Mouse (Mus musculus) neural tube, embryonic 14.5 days (tissue): ENCODE results near the gene Lingo3. TPM values are rescaled to one million over a fixed set of nuclear protein-coding genes. Genes with fewer than 3 reads are reported as not detected.

ENCODE experiments used
- ATAC-seq: fragments of 200-750 bp; cut with Nextera tagmentation; 2 replicates; pipeline ENCODE4 v1.8.0; 2017; ENCODE audit warnings: low read depth, mild to moderate bottlenecking, moderate TSS enrichment, moderate library complexity
- H3K27ac ChIP-seq: fragments of 300-500 bp; sonication (generic); 2 replicates; pipeline ENCODE4 v1.5.1; 2014; ENCODE audit warnings: low read depth, mild to moderate bottlenecking, control low read depth, low read length, moderate library complexity, mixed read lengths
- H3K27me3 ChIP-seq: fragments of 300-500 bp; sonication (generic); 2 replicates; pipeline ENCODE4 v1.6.1; 2014; ENCODE audit warnings: low read length; ENCODE audit not compliant: control insufficient read depth, insufficient read depth
- H3K36me3 ChIP-seq: fragments of 300-500 bp; sonication (generic); 2 replicates; pipeline ENCODE4 v1.6.1; 2014; ENCODE audit warnings: low read length, mixed read lengths; ENCODE audit not compliant: control insufficient read depth, insufficient read depth
- H3K4me1 ChIP-seq: fragments of 300-500 bp; sonication (generic); 2 replicates; pipeline ENCODE4 v1.6.1; 2014; ENCODE audit warnings: low read length; ENCODE audit not compliant: control insufficient read depth, insufficient read depth
- H3K4me2 ChIP-seq: fragments of 300-500 bp; sonication (generic); 2 replicates; pipeline ENCODE4 v1.6.1; 2014; ENCODE audit warnings: mild to moderate bottlenecking, low read depth, low read length, control low read depth
- H3K4me3 ChIP-seq: fragments of 300-500 bp; sonication (generic); 2 replicates; pipeline ENCODE4 v1.5.1; 2014; ENCODE audit warnings: low read depth, low read length, control low read depth, mixed read lengths
- H3K9ac ChIP-seq: fragments of 300-500 bp; sonication (generic); replicated peaks from 2 replicates; pipeline ENCODE4 v1.6.1; 2014; ENCODE audit warnings: low read depth, mild to moderate bottlenecking, control low read depth, low read length, mixed read lengths
- H3K9me3 ChIP-seq: fragments of 300-500 bp; sonication (generic); 2 replicates; pipeline ENCODE4 v1.6.1; 2016; ENCODE audit warnings: low read length; ENCODE audit not compliant: control insufficient read depth
- WGBS: fragments of 180-500 bp; shearing (Covaris S2); extraction: QIAGEN DNeasy Blood & Tissue Kit; methylation state at CpG from one replicate; pipeline ENCODE4 v1.1.7; 2014; 5-methylcytosine and 5-hydroxymethylcytosine counted together
- polyA plus RNA-seq: library from polyadenylated mRNA; unstranded; fragments of >200 nt; fragmentation: Nextera tagmentation; extraction: Ambion mirVana; gene quantifications from 2 replicates; pipeline ENCODE4 v1.2.1, GENCODE M21; 2014

Lingo3 gene
- 8.1 and 12.0 TPM in 2 replicates for polyA plus RNA-seq

- Histone ChIP-seq H3K36me3 (no peaks in the 10 kb centered on the region), H3K27ac (no peak within 1 kb of the TSS), H3K4me3 (peak within 1 kb of the TSS; percentile 46), H3K9me3 (no peaks in the 10 kb centered on the region), H3K4me1 (no peaks in the 10 kb centered on the region), H3K9ac (peak within 1 kb of the TSS; percentile 66), H3K27me3 (peaks cover 28% of the 10 kb centered on the region), H3K4me2 (peak within 1 kb of the TSS; percentile 76)
- peak; percentile 67 for ATAC-seq
- WGBS = 9% methylated on average over 27 of the region's 51 CpGs
Measured at GRCm38 (mm10) chr10:80843931-80844547, at the start of gene Lingo3. TSS of gene Lingo3 (minus strand) at chr10:80844039.

- H3K36me3 ChIP-seq = no peaks in the 10 kb centered on the region
- WGBS = 75% methylated on average over 11 of the region's 11 CpGs
- no peaks in the 10 kb centered on the region for H3K9me3 ChIP-seq
- H3K9ac ChIP-seq = no peak overlapping the region
- no peaks in the 10 kb centered on the region for H3K27me3 ChIP-seq
- no peak overlapping the region for H3K27ac ChIP-seq
- ATAC-seq = no peak
- no peaks in the 10 kb centered on the region for H3K4me1 ChIP-seq
- no peak overlapping the region for H3K4me2 ChIP-seq
- H3K4me3 ChIP-seq = no peak overlapping the region
Measured at GRCm38 (mm10) chr10:80887181-80887580, 43.3 kb upstream of the Lingo3 start.

- Histone ChIP-seq H3K9me3 (no peaks in the 10 kb centered on the region), H3K9ac (no peak overlapping the region), H3K4me1 (no peaks in the 10 kb centered on the region), H3K27ac (no peak overlapping the region), H3K36me3 (no peaks in the 10 kb centered on the region), H3K4me2 (no peak overlapping the region), H3K4me3 (no peak overlapping the region), H3K27me3 (no peaks in the 10 kb centered on the region)
- WGBS = 22% methylated on average over 10 of the region's 10 CpGs
- ATAC-seq = no peak
Measured at GRCm38 (mm10) chr10:80881301-80881700, 37.5 kb upstream of the Lingo3 start.

GRCm38 (mm10) chr10:80880901-80881300 is 37.1 kb upstream of the Lingo3 start:
- Histone ChIP-seq H3K36me3 (no peaks in the 10 kb centered on the region), H3K9me3 (no peaks in the 10 kb centered on the region), H3K4me2 (no peak overlapping the region), H3K27me3 (no peaks in the 10 kb centered on the region), H3K4me1 (no peaks in the 10 kb centered on the region), H3K27ac (no peak overlapping the region), H3K9ac (no peak overlapping the region), H3K4me3 (no peak overlapping the region)
- WGBS = 76% methylated on average over 2 of the region's 2 CpGs
- no peak for ATAC-seq

- no peak overlapping the region for H3K9ac ChIP-seq
- no peak; the same call in 1 of the 2 replicates for ATAC-seq
Measured at GRCm38 (mm10) chr10:80880131-80880641, 36.3 kb upstream of the Lingo3 start.

GRCm38 (mm10) chr10:80876594-80876993 is 32.8 kb upstream of the Lingo3 start:
- Histone ChIP-seq H3K9me3 (no peaks in the 10 kb centered on the region), H3K9ac (no peak overlapping the region), H3K4me1 (no peaks in the 10 kb centered on the region), H3K4me2 (no peak overlapping the region), H3K27me3 (no peaks in the 10 kb centered on the region), H3K27ac (no peak overlapping the region), H3K36me3 (no peaks in the 10 kb centered on the region), H3K4me3 (no peak overlapping the region)
- WGBS = 28% methylated on average over 3 of the region's 3 CpGs
- ATAC-seq = no peak

More at GRCm38 (mm10) chr10:80880131-80880641, 36.3 kb upstream of the Lingo3 start:
- Histone ChIP-seq H3K4me1 (no peaks in the 10 kb centered on the region), H3K4me3 (no peak overlapping the region), H3K4me2 (no peak overlapping the region), H3K27ac (no peak overlapping the region), H3K9me3 (no peaks in the 10 kb centered on the region), H3K36me3 (no peaks in the 10 kb centered on the region), H3K27me3 (no peaks in the 10 kb centered on the region)
- 25% methylated on average over 5 of the region's 5 CpGs for WGBS

GRCm38 (mm10) chr10:80876028-80876427 is 32.2 kb upstream of the Lingo3 start:
- no peak overlapping the region for H3K9ac ChIP-seq
- H3K27ac ChIP-seq = no peak overlapping the region
- no peak overlapping the region for H3K4me3 ChIP-seq
- no peak for ATAC-seq
- no peaks in the 10 kb centered on the region for H3K4me1 ChIP-seq
- 28% methylated on average over 5 of the region's 5 CpGs for WGBS
- no peaks in the 10 kb centered on the region for H3K36me3 ChIP-seq
- no peaks in the 10 kb centered on the region for H3K9me3 ChIP-seq
- no peaks in the 10 kb centered on the region for H3K27me3 ChIP-seq
- no peak overlapping the region for H3K4me2 ChIP-seq

GRCm38 (mm10) chr10:80874035-80874434 is 30.2 kb upstream of the Lingo3 start:
- H3K27me3 ChIP-seq = no peaks in the 10 kb centered on the region
- H3K36me3 ChIP-seq = no peaks in the 10 kb centered on the region
- H3K27ac ChIP-seq = no peak overlapping the region
- H3K9me3 ChIP-seq = no peaks in the 10 kb centered on the region
- 82% methylated on average over 9 of the region's 9 CpGs for WGBS
- no peak for ATAC-seq
- H3K9ac ChIP-seq = 0 out of 2 replicates have a peak overlapping the region, but pooled peaks have one; percentile 3
- H3K4me1 ChIP-seq = no peaks in the 10 kb centered on the region
- no peak overlapping the region for H3K4me3 ChIP-seq
- H3K4me2 ChIP-seq = no peak overlapping the region

- Histone ChIP-seq H3K27me3 (no peaks in the 10 kb centered on the region), H3K27ac (no peak within 1 kb of the TSS), H3K4me2 (no peak within 1 kb of the TSS), H3K9me3 (no peaks in the 10 kb centered on the region), H3K36me3 (peaks cover 11% of the 10 kb centered on the region; the same call in 1 of the 2 replicates), H3K9ac (no peak within 1 kb of the TSS), H3K4me3 (no peak within 1 kb of the TSS), H3K4me1 (no peaks in the 10 kb centered on the region)
- WGBS = 30% methylated on average over 9 of the region's 9 CpGs
- ATAC-seq = no peak
Measured at GRCm38 (mm10) chr10:80871581-80871980, 27.7 kb upstream of the Lingo3 start, which contains the start of gene Tmprss9. TSS of gene Tmprss9 (plus strand) at chr10:80871848.
